Mouse (Mus musculus) lung, postnatal 0 days (tissue): ENCODE measurements around the gene Btc. TPM values are rescaled to one million over a fixed set of nuclear protein-coding genes. Genes with fewer than 3 reads are reported as not detected.

Experiments
- ATAC-seq: fragments of 200-750 bp; cut with Nextera tagmentation; 2 replicates; pipeline ENCODE4 v1.8.0; 2017; ENCODE audit warnings: moderate library complexity
- DNase-seq: peaks from one replicate; pipeline ENCODE4 v3.0.0-alpha.2; 2016; ENCODE audit warnings: low spot score
- H3K27ac ChIP-seq: fragments of 300-500 bp; sonication (generic); 2 replicates; pipeline ENCODE4 v1.5.1; 2014; ENCODE audit warnings: antibody characterized with exemption, mild to moderate bottlenecking, low read length, mixed read lengths
- H3K27me3 ChIP-seq: fragments of 300-500 bp; sonication (generic); replicated peaks from 2 replicates; pipeline ENCODE4 v1.6.1; 2014; ENCODE audit warnings: low read length, mixed read lengths; ENCODE audit not compliant: insufficient read depth
- H3K36me3 ChIP-seq: fragments of 300-500 bp; sonication (generic); 2 replicates; pipeline ENCODE4 v1.6.1; 2014; ENCODE audit warnings: low read length, mixed read lengths; ENCODE audit not compliant: insufficient read depth
- H3K4me1 ChIP-seq: fragments of 300-500 bp; sonication (generic); 2 replicates; pipeline ENCODE4 v1.6.1; 2014; ENCODE audit warnings: antibody characterized with exemption, low read depth, low read length, mixed read lengths; ENCODE audit not compliant: insufficient read depth
- H3K4me2 ChIP-seq: fragments of 300-500 bp; sonication (generic); replicated peaks from 2 replicates; pipeline ENCODE4 v1.6.1; 2014; ENCODE audit warnings: low read depth, mild to moderate bottlenecking, low read length, moderate library complexity, mixed read lengths
- H3K4me3 ChIP-seq: fragments of 300-500 bp; sonication (generic); 2 replicates; pipeline ENCODE4 v1.5.1; 2014; ENCODE audit warnings: low read depth, low read length
- H3K9ac ChIP-seq: fragments of 300-500 bp; sonication (generic); replicated peaks from 2 replicates; pipeline ENCODE4 v1.6.1; 2014; ENCODE audit warnings: low read depth, mild to moderate bottlenecking
- H3K9me3 ChIP-seq: fragments of 300-500 bp; sonication (generic); 2 replicates; pipeline ENCODE4 v1.6.1; 2016; ENCODE audit warnings: low read length, mixed read lengths
- CTCF ChIP-seq: IDR thresholded peaks from 2 replicates; pipeline ENCODE4 v1.5.1; 2016; ENCODE audit warnings: antibody characterized with exemption, mild to moderate bottlenecking
- EP300 ChIP-seq: IDR thresholded peaks from 2 replicates; pipeline ENCODE4 v1.6.1; 2016; ENCODE audit warnings: antibody characterized with exemption, mild to moderate bottlenecking, control low read depth
- WGBS: fragments of 180-500 bp; shearing (Covaris S2); extraction: QIAGEN DNeasy Blood & Tissue Kit; methylation state at CpG from one replicate; pipeline ENCODE4 v1.1.7; 2014; 5-methylcytosine and 5-hydroxymethylcytosine counted together
- polyA plus RNA-seq: library from polyadenylated mRNA; unstranded; fragments of >200 nt; fragmentation: Nextera tagmentation; extraction: Ambion mirVana; gene quantifications from 2 replicates; pipeline ENCODE4 v1.2.1, GENCODE M21; 2015

The Btc gene
- polyA plus RNA-seq, 1 experiment from 2014 or later: 4.3 TPM

DNA sequence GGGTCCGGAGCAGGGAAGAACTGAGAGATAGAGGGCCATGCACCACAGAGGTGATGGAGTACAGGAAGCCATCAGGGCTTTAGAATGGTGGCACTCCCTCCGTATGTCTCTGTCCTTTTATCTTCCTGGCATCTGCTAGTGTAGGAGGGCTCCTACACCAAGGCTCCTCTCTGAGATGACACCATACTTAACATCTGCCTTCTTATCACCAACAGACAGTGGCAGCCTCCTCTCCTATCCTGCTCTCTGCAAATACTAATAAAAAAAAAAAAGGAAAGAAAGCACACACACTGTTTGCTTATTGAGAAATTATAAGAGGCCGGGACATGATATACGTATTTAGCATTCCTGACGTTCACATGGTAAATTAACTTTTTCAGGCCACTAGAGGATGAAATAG lies 1.5 kb upstream of the Btc start:
- 59% methylated on average over 5 of the region's 5 CpGs for WGBS
- H3K4me3 ChIP-seq: no peak overlapping the region
- TF ChIP-seq EP300: no peak
- no peak for TF ChIP-seq CTCF

GRCm38 (mm10) chr5:91403281-91403680 lies 487 bp upstream of the Btc start:
- Histone ChIP-seq H3K4me2 (no peak overlapping the region), H3K9me3 (no peaks in the 10 kb centered on the region), H3K27me3 (no peaks in the 10 kb centered on the region), H3K9ac (no peak overlapping the region), H3K27ac (no peak overlapping the region), H3K36me3 (no peaks in the 10 kb centered on the region), H3K4me1 (no peaks in the 10 kb centered on the region), H3K4me3 (no peak overlapping the region)
- DNase-seq (no peak), ATAC-seq (no peak)
- TF ChIP-seq EP300 (no peak), CTCF (no peak)
- WGBS: 38% methylated on average over 4 of the region's 4 CpGs

More for the DNA sequence above, 1.5 kb upstream of the Btc start:
- ATAC-seq (no peak), DNase-seq (no peak)
- H3K9ac ChIP-seq: no peak overlapping the region
- no peaks in the 10 kb centered on the region for H3K9me3 ChIP-seq
- H3K36me3 ChIP-seq: no peaks in the 10 kb centered on the region
- H3K27ac ChIP-seq: no peak overlapping the region
- no peak overlapping the region for H3K4me2 ChIP-seq
- H3K27me3 ChIP-seq: no peaks in the 10 kb centered on the region
- H3K4me1 ChIP-seq: no peaks in the 10 kb centered on the region

- Histone ChIP-seq H3K27me3 (no peaks in the 10 kb centered on the region), H3K9ac (no peak overlapping the region), H3K9me3 (no peaks in the 10 kb centered on the region), H3K27ac (no peak overlapping the region), H3K4me3 (no peak overlapping the region), H3K36me3 (no peaks in the 10 kb centered on the region), H3K4me1 (no peaks in the 10 kb centered on the region), H3K4me2 (no peak overlapping the region)
- TF ChIP-seq EP300 (no peak), CTCF (no peak)
- WGBS: 32% methylated on average over 2 of the region's 2 CpGs
- ATAC-seq (no peak), DNase-seq (no peak)
Measured at GRCm38 (mm10) chr5:91400493-91401096, 2.2 kb downstream of the Btc start.

DNA sequence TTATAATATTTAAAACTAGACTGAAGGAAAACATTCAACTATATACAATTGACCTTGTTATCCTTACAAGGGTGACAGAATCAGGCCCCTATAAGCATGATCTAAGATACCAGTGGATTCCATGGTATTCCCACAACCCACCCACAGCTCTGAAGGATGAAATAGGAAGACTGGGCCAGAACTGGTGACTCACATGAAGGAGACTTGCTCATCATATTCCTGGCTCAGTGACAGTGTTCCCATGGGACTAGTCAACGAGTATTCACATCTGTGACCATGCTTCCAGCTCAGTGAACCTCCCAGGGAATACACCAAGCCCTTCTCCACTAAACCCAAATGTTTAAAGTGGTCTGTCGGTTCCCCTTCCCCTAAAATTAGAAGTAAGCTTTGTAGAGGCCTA lies 27.3 kb downstream of the Btc start:
- no peak for DNase-seq
- Histone ChIP-seq H3K4me1 (no peaks in the 10 kb centered on the region), H3K9me3 (no peaks in the 10 kb centered on the region), H3K9ac (no peak overlapping the region), H3K27me3 (no peaks in the 10 kb centered on the region), H3K4me3 (no peak overlapping the region), H3K27ac (no peak overlapping the region), H3K36me3 (no peaks in the 10 kb centered on the region), H3K4me2 (no peak overlapping the region)
- 50% methylated on average over 2 of the region's 2 CpGs for WGBS
- no peak for ATAC-seq
- TF ChIP-seq CTCF (no peak), EP300 (no peak)

- DNase-seq (no peak), ATAC-seq (no peak)
- WGBS: 88% methylated on average over 13 of the region's 13 CpGs
- Histone ChIP-seq H3K4me2 (no peak overlapping the region), H3K9me3 (no peaks in the 10 kb centered on the region), H3K9ac (no peak overlapping the region), H3K27ac (no peak overlapping the region), H3K36me3 (no peaks in the 10 kb centered on the region), H3K27me3 (no peaks in the 10 kb centered on the region), H3K4me1 (no peaks in the 10 kb centered on the region), H3K4me3 (no peak overlapping the region)
- no peak for TF ChIP-seq CTCF
- TF ChIP-seq EP300: no peak
Measured at GRCm38 (mm10) chr5:91368061-91368565, 34.7 kb downstream of the Btc start.

DNA sequence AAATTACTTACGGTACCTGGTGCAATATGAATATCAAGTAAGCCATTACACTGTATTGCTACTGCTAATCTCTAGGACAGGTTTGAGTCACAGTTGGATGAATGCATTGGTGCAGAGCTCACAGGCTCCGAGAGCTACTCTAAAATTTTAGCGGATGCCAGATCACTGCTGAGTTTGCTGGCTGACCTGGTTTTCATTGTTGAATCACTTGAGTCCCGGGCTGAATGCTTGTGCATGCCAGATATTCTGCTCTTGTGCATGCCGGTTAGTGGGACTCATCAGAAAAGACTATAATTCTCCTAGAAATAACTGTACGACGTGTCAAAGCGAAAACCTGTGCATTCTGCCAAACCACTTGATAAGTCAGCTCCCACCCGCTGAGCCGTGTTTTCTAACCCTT lies 35.9 kb downstream of the Btc start:
- TF ChIP-seq CTCF (no peak), EP300 (no peak)

More for the DNA sequence above, 35.9 kb downstream of the Btc start:
- H3K4me1 ChIP-seq: no peaks in the 10 kb centered on the region
- no peaks in the 10 kb centered on the region for H3K27me3 ChIP-seq
- no peak for DNase-seq
- ATAC-seq: no peak
- no peaks in the 10 kb centered on the region for H3K9me3 ChIP-seq
- H3K4me2 ChIP-seq: no peak overlapping the region
- H3K4me3 ChIP-seq: no peak overlapping the region
- 76% methylated on average over 10 of the region's 10 CpGs for WGBS
- H3K27ac ChIP-seq: no peak overlapping the region
- H3K36me3 ChIP-seq: no peaks in the 10 kb centered on the region
- H3K9ac ChIP-seq: no peak overlapping the region
